Mouse (Mus musculus) embryonic facial prominence, embryonic 11.5 days (tissue): ENCODE data around the gene Sox6. TPM values are rescaled to one million over a fixed set of nuclear protein-coding genes. Genes with fewer than 3 reads are reported as not detected.

Experiments used
- ATAC-seq: fragments of 200-750 bp; cut with Nextera tagmentation; replicated peaks from 2 replicates; pipeline ENCODE4 v1.8.0; 2017; ENCODE audit warnings: low read depth; ENCODE audit not compliant: insufficient number of reproducible peaks, low FRiP score, low TSS enrichment
- DNase-seq: peaks from one replicate; pipeline ENCODE4 v3.0.0-alpha.2; 2015; ENCODE audit warnings: low spot score
- H3K27ac ChIP-seq: fragments of 300-500 bp; sonication (generic); replicated peaks from 2 replicates; pipeline ENCODE4 v1.5.1; 2014; ENCODE audit warnings: mild to moderate bottlenecking, low read depth, low read length, control low read depth
- H3K27me3 ChIP-seq: fragments of 300-500 bp; sonication (generic); 2 replicates; pipeline ENCODE4 v1.6.1; 2014; ENCODE audit warnings: mild to moderate bottlenecking, low read length, moderate library complexity, mixed read lengths; ENCODE audit not compliant: control insufficient read depth, insufficient read depth
- H3K36me3 ChIP-seq: fragments of 300-500 bp; sonication (generic); replicated peaks from 2 replicates; pipeline ENCODE4 v1.6.1; 2014; ENCODE audit warnings: low read depth, mild to moderate bottlenecking, low read length, moderate library complexity, mixed read lengths; ENCODE audit not compliant: control insufficient read depth, insufficient read depth
- H3K4me1 ChIP-seq: fragments of 300-500 bp; sonication (generic); 2 replicates; pipeline ENCODE4 v1.6.1; 2014; ENCODE audit warnings: low read length, mixed read lengths; ENCODE audit not compliant: control insufficient read depth, insufficient read depth
- H3K4me2 ChIP-seq: fragments of 300-500 bp; sonication (generic); 2 replicates; pipeline ENCODE4 v1.6.1; 2014; ENCODE audit warnings: low read depth, mild to moderate bottlenecking, control low read depth, low read length, moderate library complexity
- H3K4me3 ChIP-seq: fragments of 300-500 bp; sonication (generic); 2 replicates; pipeline ENCODE4 v1.5.1; 2014; ENCODE audit warnings: low read depth, low read length, control low read depth
- H3K9ac ChIP-seq: fragments of 300-500 bp; sonication (generic); replicated peaks from 2 replicates; pipeline ENCODE4 v1.6.1; 2014; ENCODE audit warnings: mild to moderate bottlenecking, control low read depth, low read length
- H3K9me3 ChIP-seq: fragments of 300-500 bp; sonication (generic); replicated peaks from 2 replicates; pipeline ENCODE4 v1.6.1; 2016; ENCODE audit warnings: mild to moderate bottlenecking, low read length, inconsistent platforms, mixed read lengths; ENCODE audit not compliant: control insufficient read depth
- WGBS: fragments of 180-500 bp; shearing (Covaris S2); extraction: QIAGEN DNeasy Blood & Tissue Kit; methylation state at CpG from one replicate; pipeline ENCODE4 v1.1.7; 2014; 5-methylcytosine and 5-hydroxymethylcytosine counted together
- polyA plus RNA-seq: library from polyadenylated mRNA; unstranded; fragments of >200 nt; fragmentation: Nextera tagmentation; extraction: Ambion mirVana; gene quantifications from 2 replicates; pipeline ENCODE4 v1.2.1, GENCODE M21; 2014

Sox6 gene
- polyA plus RNA-seq, 1 experiment from 2014 or later = 29.2 TPM

- Histone ChIP-seq H3K9me3 (no peaks in the 10 kb centered on the region), H3K4me1 (no peaks in the 10 kb centered on the region), H3K27me3 (no peaks in the 10 kb centered on the region), H3K27ac (no peak overlapping the region), H3K4me3 (no peak overlapping the region), H3K36me3 (no peaks in the 10 kb centered on the region), H3K4me2 (no peak overlapping the region), H3K9ac (no peak overlapping the region)
- 92% methylated on average over 4 of the region's 4 CpGs for WGBS
- ATAC-seq = no peak
- no peak for DNase-seq
These were observed 244.3 kb downstream of the Sox6 start for GRCm38 (mm10) chr7:115794139-115794858.

DNA sequence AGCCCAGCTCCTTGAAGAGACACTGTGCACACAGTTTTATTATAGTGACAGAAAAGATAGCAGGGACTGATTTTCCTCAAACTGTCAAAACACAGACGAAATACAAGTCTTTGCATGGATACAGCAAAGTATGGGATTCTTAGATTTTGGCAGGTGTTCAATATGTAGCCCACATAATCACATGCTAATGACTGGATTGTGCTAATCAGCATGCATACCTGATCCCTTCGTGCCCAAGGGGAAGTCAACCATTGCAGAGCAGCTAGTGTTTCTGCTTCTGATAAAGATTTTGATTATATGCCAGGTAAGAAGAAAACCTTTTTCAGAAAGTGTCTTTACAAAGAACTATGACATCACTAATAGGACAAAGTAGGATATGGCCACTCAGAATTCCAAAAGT lies 245.8 kb downstream of the Sox6 start:
- Histone ChIP-seq H3K4me1 (no peaks in the 10 kb centered on the region), H3K36me3 (no peaks in the 10 kb centered on the region), H3K4me2 (no peak overlapping the region), H3K27ac (no peak overlapping the region), H3K27me3 (no peaks in the 10 kb centered on the region), H3K4me3 (no peak overlapping the region), H3K9me3 (no peaks in the 10 kb centered on the region), H3K9ac (no peak overlapping the region)
- no peak for DNase-seq
- 64% methylated on average over 2 of the region's 2 CpGs for WGBS
- no peak for ATAC-seq

GRCm38 (mm10) chr7:115789116-115789823 lies 249.3 kb downstream of the Sox6 start:
- no peak overlapping the region for H3K4me3 ChIP-seq
- ATAC-seq = no peak
- H3K9ac ChIP-seq = no peak overlapping the region
- no peaks in the 10 kb centered on the region for H3K4me1 ChIP-seq
- WGBS = 79% methylated on average over 5 of the region's 5 CpGs
- no peaks in the 10 kb centered on the region for H3K9me3 ChIP-seq
- no peak overlapping the region for H3K4me2 ChIP-seq
- DNase-seq = no peak
- H3K27me3 ChIP-seq = no peaks in the 10 kb centered on the region
- no peaks in the 10 kb centered on the region for H3K36me3 ChIP-seq
- no peak overlapping the region for H3K27ac ChIP-seq

DNA sequence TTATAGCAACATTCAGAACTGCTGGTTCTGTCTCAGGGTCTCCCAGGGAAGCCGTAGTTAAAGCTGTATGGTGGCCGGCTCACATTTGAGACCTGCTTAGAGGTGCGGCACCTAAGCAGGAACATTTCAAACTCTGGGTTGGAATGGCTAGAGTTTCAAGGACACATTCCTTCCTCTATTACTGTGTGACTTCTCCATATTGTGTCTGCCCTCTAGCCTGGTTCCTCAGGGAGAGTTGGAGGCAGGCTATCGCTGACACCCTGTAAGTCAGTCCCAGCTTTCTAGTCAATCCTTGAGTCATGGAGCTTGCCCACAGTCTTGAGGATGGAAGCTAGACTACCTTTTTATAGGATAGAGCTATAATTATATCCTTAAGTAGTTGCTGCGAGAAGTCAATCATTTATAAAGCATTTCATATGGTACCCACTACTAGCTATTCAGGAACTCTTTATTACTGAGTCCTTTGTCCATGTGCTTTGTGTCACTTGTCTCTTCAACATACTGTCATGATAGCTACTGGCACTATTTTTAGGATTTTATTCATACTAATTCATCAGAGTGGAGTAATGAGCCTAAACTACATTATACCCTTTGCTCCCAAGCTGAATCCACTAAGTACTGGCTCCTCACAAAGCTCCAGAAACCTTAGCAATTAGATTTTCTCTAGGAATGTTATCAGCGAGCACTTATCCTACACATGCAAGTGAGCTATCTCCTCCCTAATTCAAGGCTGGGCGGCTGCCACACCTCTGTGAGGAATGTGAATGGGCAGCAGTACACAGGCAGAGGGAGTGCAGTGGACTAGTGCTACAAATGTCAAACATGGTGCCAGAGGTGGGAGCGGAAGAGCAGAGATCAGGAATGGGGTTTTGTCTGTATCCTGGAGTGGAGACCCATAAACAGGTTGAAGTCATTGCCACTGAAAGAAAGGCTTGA lies 254.3 kb downstream of the Sox6 start:
- no peaks in the 10 kb centered on the region for H3K36me3 ChIP-seq
- no peak overlapping the region for H3K27ac ChIP-seq
- H3K4me3 ChIP-seq = no peak overlapping the region
- DNase-seq = no peak
- no peak overlapping the region for H3K9ac ChIP-seq
- no peaks in the 10 kb centered on the region for H3K4me1 ChIP-seq
- WGBS = 88% methylated on average over 8 of the region's 8 CpGs
- ATAC-seq = no peak
- H3K27me3 ChIP-seq = no peaks in the 10 kb centered on the region
- H3K4me2 ChIP-seq = no peak overlapping the region
- no peaks in the 10 kb centered on the region for H3K9me3 ChIP-seq

DNA sequence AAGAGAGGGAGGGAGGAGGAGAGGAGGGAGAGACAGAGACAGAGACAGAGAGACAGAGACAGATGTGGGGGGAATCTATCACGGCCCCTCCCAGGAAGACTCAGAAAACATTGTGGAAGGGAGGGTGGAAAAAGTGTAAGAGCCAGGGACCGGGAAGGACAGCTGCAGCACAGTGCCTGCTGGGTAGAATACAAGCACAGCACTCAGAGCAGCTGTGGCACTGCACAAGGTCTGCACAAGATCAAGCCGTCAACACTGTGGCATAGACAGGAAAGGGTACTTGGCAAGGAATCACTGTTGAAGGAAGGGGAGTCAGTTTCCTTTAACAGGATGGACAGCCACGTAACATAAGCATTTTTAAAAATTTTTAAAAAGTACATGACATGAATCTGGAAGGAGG lies 258.4 kb downstream of the Sox6 start:
- Histone ChIP-seq H3K4me3 (no peak overlapping the region), H3K36me3 (no peaks in the 10 kb centered on the region), H3K27me3 (no peaks in the 10 kb centered on the region), H3K9ac (no peak overlapping the region), H3K27ac (no peak overlapping the region), H3K4me2 (no peak overlapping the region), H3K4me1 (no peaks in the 10 kb centered on the region), H3K9me3 (no peaks in the 10 kb centered on the region)
- no peak for ATAC-seq
- no peak for DNase-seq
- WGBS = 83% methylated on average over 4 of the region's 4 CpGs

GRCm38 (mm10) chr7:115779544-115779943 lies 259.1 kb downstream of the Sox6 start:
- Histone ChIP-seq H3K4me2 (no peak overlapping the region), H3K36me3 (no peaks in the 10 kb centered on the region), H3K9ac (no peak overlapping the region), H3K4me3 (no peak overlapping the region), H3K9me3 (no peaks in the 10 kb centered on the region), H3K27me3 (no peaks in the 10 kb centered on the region), H3K27ac (no peak overlapping the region), H3K4me1 (no peaks in the 10 kb centered on the region)
- no peak for ATAC-seq
- DNase-seq = no peak
- whole genome bisulfite sequencing = 97% methylated on average over 2 of the region's 2 CpGs

GRCm38 (mm10) chr7:115776736-115777135 lies 261.9 kb downstream of the Sox6 start:
- H3K36me3 ChIP-seq = no peaks in the 10 kb centered on the region
- WGBS = 68% methylated on average over 7 of the region's 7 CpGs
- H3K27ac ChIP-seq = no peak overlapping the region
- ATAC-seq (no peak), DNase-seq (no peak)
- H3K27me3 ChIP-seq = no peaks in the 10 kb centered on the region
- H3K9ac ChIP-seq = no peak overlapping the region
- H3K4me3 ChIP-seq = no peak overlapping the region
- H3K4me2 ChIP-seq = no peak overlapping the region
- H3K9me3 ChIP-seq = no peaks in the 10 kb centered on the region
- no peaks in the 10 kb centered on the region for H3K4me1 ChIP-seq
